Mouse (Mus musculus) left cerebral cortex, adult 2 months (tissue): Measurements from ENCODE around the gene Epyc. TPM values are rescaled to one million over a fixed set of nuclear protein-coding genes. Genes with fewer than 3 reads are reported as not detected.
"Not testable (repeated sequence)": the region's sequence is repeated elsewhere in the genome, so short reads cannot be mapped to it uniquely, and the experiment has no call there.

Experiments
- DNase-seq, 2 experiments: peaks; one replicate each; pipeline ENCODE4 v3.0.0; 2021 to 2022; ENCODE audit warnings: low spot score in 2 of 2, mixed read lengths in 1 of 2; ENCODE audit errors: extremely low spot score in 1 of 2
- H3K27ac ChIP-seq: fragments of 200-600 bp; 2 replicates; pipeline ENCODE4 v1.8.1; 2022
- H3K4me3 ChIP-seq: fragments of 200-600 bp; 2 replicates; pipeline ENCODE4 v1.8.1; 2022
- CTCF ChIP-seq: fragments of 200-600 bp; IDR thresholded peaks from 2 replicates; pipeline ENCODE4 v1.8.1; 2022; ENCODE audit warnings: antibody characterized with exemption, mild to moderate bottlenecking, moderate library complexity
- intact Hi-C: fragments of 180-260 bp; cut with DNase I; formaldehyde crosslinking; loops from one replicate; pipeline ENCODE4 v1.15.1; 2025
- total RNA-seq, 2 experiments: library from RNA; stranded (reverse); gene quantifications; 2 replicates each; pipeline ENCODE4 v1.2.3; 2021

Gene Epyc
- total RNA-seq, 2 experiments from 2014 or later = 0.14 TPM; not detected in 1

DNA sequence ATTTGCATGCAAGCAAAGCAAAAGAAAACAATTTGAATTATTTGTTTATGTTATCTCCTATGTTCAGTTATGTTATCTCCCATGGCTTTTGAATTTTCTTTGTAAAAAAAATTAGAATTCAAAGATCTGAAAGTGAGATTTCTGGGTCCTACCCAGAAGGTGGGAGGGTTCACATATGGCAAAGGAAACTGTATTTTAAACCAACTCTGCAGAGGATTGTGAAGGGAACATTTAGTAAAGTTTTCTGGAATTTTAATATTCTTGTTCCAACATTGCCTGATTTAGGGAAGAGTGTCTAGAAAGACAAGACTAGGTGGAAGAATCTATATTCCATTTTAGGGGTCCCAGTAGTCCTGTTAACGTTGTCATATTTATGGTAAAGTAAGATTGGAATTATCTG lies 73.4 kb downstream of the Epyc start:
- DNase-seq = no peak
- Histone ChIP-seq H3K4me3 (no peak overlapping the region), H3K27ac (peak overlapping the region; percentile 71)
- intact Hi-C loops = loop anchor here (1.0 to 10.0 kb wide), 5 partner anchors 51 to 1898 kb away; no protein-coding TSS in a partner anchor
- TF ChIP-seq CTCF = no peak

DNA sequence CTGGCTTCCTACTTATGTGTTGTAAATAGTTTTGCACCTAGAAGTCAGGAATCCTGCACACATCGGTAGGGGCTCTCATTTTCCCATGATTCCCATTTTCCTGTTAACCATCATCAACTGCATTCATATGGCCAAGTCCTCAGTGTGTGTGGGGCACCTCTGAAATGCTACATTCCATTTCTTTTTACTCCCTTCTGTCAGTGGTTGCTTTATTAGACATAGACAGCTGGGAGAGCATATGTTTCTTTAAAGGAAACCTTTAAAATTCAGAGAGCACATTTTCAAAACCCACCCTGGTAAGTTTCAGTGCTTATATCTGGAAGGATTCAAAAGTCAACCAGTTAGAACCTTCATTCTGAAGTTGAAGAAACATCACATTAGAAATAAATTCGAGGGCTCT lies 74.2 kb downstream of the Epyc start:
- TF ChIP-seq CTCF = no peak
- intact Hi-C loops = loop anchor here (5.0 to 10.0 kb wide), 4 partner anchors 224 to 1897 kb away; no protein-coding TSS in a partner anchor

DNA sequence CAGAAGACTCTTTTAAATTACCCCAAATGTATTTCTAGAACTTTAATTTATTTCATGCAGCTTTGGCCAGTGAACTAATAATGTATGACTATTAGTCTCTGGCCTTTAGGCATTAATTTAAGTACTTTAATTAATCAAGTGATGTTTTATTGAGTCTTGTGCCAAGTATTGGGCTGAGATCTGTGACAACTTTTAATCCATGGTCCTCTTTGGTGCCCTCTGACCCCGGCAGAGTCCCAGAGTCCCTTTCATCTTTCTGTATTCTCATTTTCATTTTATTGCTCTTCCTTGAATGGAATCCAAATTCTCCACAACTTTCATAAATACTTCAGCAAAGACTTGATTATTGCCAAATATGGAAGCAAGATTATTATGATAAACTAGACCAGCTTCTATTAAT lies 76.8 kb downstream of the Epyc start:
- no peak for DNase-seq
- intact Hi-C loops = no loop called here
- TF ChIP-seq CTCF = no peak
- no peak overlapping the region; the same call in 1 of the 2 replicates for H3K27ac ChIP-seq
- no peak overlapping the region for H3K4me3 ChIP-seq

More for the DNA sequence above, 74.2 kb downstream of the Epyc start:
- H3K27ac ChIP-seq = peak overlapping the region; percentile 71
- H3K4me3 ChIP-seq = no peak overlapping the region
- no peak for DNase-seq

DNA sequence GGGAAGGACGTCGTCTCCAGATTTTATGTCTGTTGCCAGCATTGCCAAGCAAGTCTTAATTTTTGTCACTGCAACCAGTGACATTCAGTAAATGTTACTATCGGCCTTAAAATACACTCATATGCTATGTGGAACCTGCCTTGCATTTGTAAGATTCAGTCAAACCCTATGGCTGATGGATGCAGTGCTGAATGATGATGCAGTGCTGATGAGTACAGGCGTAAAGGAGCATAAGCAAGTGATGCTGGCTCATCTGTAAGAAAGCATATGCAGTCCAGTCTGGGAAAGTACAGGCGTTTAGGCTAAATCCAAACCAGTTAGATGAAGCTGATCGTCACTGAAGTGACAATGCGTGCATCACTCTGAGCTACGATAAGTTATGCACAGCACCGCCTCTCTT lies 78.8 kb downstream of the Epyc start:
- no peak for TF ChIP-seq CTCF
- Histone ChIP-seq H3K27ac (no peak overlapping the region), H3K4me3 (no peak overlapping the region)
- DNase-seq = no peak
- intact Hi-C loops = no loop called here

DNA sequence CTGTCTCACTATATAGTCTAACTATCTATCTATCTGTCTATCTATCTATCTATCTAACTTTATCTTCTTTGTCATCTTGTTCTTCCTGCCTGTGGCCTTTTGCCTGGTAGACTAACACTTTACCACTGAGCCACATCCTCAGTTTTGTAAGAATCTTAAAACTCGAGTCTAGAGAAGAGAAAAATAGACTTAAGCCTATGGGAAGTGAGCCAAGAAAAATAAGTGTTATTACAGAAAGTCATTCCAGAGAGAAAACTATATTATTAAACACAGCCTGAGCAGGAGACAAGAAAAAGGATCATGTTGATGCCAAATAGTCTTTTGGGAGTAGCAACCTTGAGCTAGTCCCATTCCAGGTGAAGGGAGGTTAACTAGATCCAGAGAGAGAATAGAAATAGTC lies 82.1 kb downstream of the Epyc start:
- Histone ChIP-seq H3K27ac (no peak overlapping the region), H3K4me3 (no peak overlapping the region)
- TF ChIP-seq CTCF = no peak
- no peak for DNase-seq
- intact Hi-C loops = no loop called here

DNA sequence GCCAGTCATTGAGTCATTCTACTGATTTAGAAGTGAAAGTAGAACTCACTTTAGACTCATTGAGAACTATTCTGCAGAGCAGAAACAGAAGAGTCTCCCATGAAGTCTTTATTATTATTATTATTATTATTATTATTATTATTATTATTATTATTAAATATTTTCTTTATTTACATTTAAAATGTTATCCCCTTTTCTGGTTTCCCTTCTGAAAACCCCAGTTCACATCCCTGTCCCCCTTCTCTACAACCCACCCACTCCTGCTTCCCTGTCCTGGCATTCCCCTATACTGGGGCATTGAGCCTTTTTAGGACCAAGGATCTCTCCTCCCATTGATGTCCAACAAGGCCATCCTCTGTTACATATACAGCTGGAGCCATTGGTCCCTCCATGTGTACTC lies 82.8 kb downstream of the Epyc start, which contains the start of gene C030005K15Rik:
C030005K15Rik (minus strand) TSS at position 101 of the 400 bp plus-strand sequence.
- H3K27ac ChIP-seq, intact Hi-C loops, H3K4me3 ChIP-seq, DNase-seq: not testable (repeated sequence)

Other genes starting within 250 kb of the Epyc start
- gene Dcn, start 164.5 kb upstream of the Epyc start, total RNA-seq = 10 to 100 TPM; 22.5 to 25.0 TPM
- 1 to 10 TPM; 1.8 TPM for gene Lum, start 78.9 kb upstream of the Epyc start, total RNA-seq
- not detected for gene Kera, start 37.2 kb upstream of the Epyc start, total RNA-seq
- gene Ccer1, start 49.0 kb downstream of the Epyc start, total RNA-seq = not detected
- under 1 TPM; 0.29 to 0.30 TPM for gene C030005K15Rik, start 82.7 kb downstream of the Epyc start, total RNA-seq